In genomic region chr4:109858571-109859392, GRCm38 (mm10) we compare ENCODE assay signal across 18 mouse cellular contexts.
DNase-seq lines count a peak whose midpoint lies in the region; ATAC-seq and TF ChIP-seq lines count a peak whose summit lies in the region.
"Had no signal": no experiment of that assay in that cellular context is flagged by ENCODE, and none has a peak within 500 bp of the region (broad histone marks: within the 10 kb centered on the region; RNA-seq: fewer than 3 reads in every experiment).

No protein-coding gene starts in this region.

- no peak for TF ChIP-seq CTCF in brain, embryonic 14.5 days (IDR thresholded peaks at IDR 0.05; ENCODE audit: borderline replicate concordance, extremely low read depth, insufficient read depth, insufficient read length)

- no peak overlapping the region; a peak in 2 of 4 replicates for H3K27ac ChIP-seq in heart, embryonic 14.5 days (replicated peaks in 1 of 2; ENCODE audit: control insufficient read depth in 1 of 2, insufficient read depth in 1 of 2, low read depth in 2 of 2, low read length in 2 of 2)
- H3K27ac ChIP-seq in forebrain, embryonic 16.5 days (ENCODE audit: low read length): no peak overlapping the region
- H3K27ac ChIP-seq: hindbrain, embryonic 15.5 days; liver, embryonic 14.5 days had no signal

- DNase-seq in heart, postnatal 36 days: no peak
- peak; percentile 4 for DNase-seq in Muller cell, postnatal 12 days (ENCODE audit: inconsistent ontology term)
- peak; percentile 72 for DNase-seq in brain, embryonic 14.5 days (ENCODE audit: low read depth)
- no peak for DNase-seq in spleen, postnatal 14 days (ENCODE audit: low spot score in 2 of 2)
- DNase-seq in kidney, postnatal 10 days: no peak
- DNase-seq: adrenal gland, postnatal 10 days; cerebellum, adult 8-10 months; kidney, adult 18-20 months; kidney, postnatal 25 days; right cerebral cortex, postnatal 25 days; thymus, postnatal 36 days had no signal

- H3K36me3 ChIP-seq in heart, embryonic 14.5 days (ENCODE audit: control insufficient read depth, insufficient read depth, low read length): 0 out of 2 replicates have a peak, but pooled peaks cover 7% of the 10 kb centered on the region
- no peaks in the 10 kb centered on the region for H3K36me3 ChIP-seq in forebrain, embryonic 16.5 days (ENCODE audit: control insufficient read depth, insufficient read depth)
- H3K36me3 ChIP-seq: hindbrain, embryonic 15.5 days had no signal

- ATAC-seq in heart, embryonic 14.5 days (ENCODE audit: insufficient number of reproducible peaks, insufficient read depth, low FRiP score, low read depth): no peak
- ATAC-seq in forebrain, embryonic 16.5 days: peak; percentile 22; the same call in 1 of the 2 replicates
- ATAC-seq: CD4-positive, CD25-positive, alpha-beta regulatory T cell, adult 4 months; lung, postnatal 0 days had no signal

- no peak for TF ChIP-seq POLR2A in brain, embryonic 14.5 days (IDR thresholded peaks at IDR 0.05; ENCODE audit: borderline replicate concordance, extremely low read depth, insufficient read depth, insufficient read length, poor library complexity, severe bottlenecking)

- intact Hi-C loops in heart, postnatal 36 days (cut with DNase I): no loop called here

- WGBS in heart, embryonic 14.5 days: 45% methylated on average over 8 of the region's 8 CpGs
- 7% methylated on average over 8 of the region's 8 CpGs for WGBS in forebrain, embryonic 16.5 days

- H3K4me2 ChIP-seq in heart, embryonic 14.5 days (ENCODE audit: low read length): peak overlapping the region; percentile 5; the same call in 1 of the 2 replicates
- H3K4me2 ChIP-seq in forebrain, embryonic 16.5 days (ENCODE audit: low read length): no peak overlapping the region
- H3K4me2 ChIP-seq: hindbrain, embryonic 15.5 days had no signal

- no peaks in the 10 kb centered on the region for H3K27me3 ChIP-seq in heart, embryonic 14.5 days (ENCODE audit: control insufficient read depth, insufficient read depth, low read length)
- no peaks in the 10 kb centered on the region for H3K27me3 ChIP-seq in forebrain, embryonic 16.5 days (replicated peaks; ENCODE audit: control insufficient read depth, insufficient read depth, low read length)
- H3K27me3 ChIP-seq: hindbrain, embryonic 15.5 days; megakaryocyte, embryonic 14.5 days had no signal

- H3K4me3 ChIP-seq in heart, embryonic 14.5 days (ENCODE audit: control insufficient read depth in 1 of 2, insufficient read depth in 1 of 2, low read depth in 1 of 2, low read length in 2 of 2): no peak overlapping the region
- no peak overlapping the region for H3K4me3 ChIP-seq in forebrain, embryonic 16.5 days (replicated peaks; ENCODE audit: low read length)
- H3K4me3 ChIP-seq: hindbrain, embryonic 15.5 days; megakaryocyte, embryonic 14.5 days had no signal

- H3K9me3 ChIP-seq in heart, embryonic 14.5 days (ENCODE audit: control insufficient read depth, low read length): no peaks in the 10 kb centered on the region
- H3K9me3 ChIP-seq in forebrain, embryonic 16.5 days (ENCODE audit: control insufficient read depth, low read length): no peaks in the 10 kb centered on the region
- H3K9me3 ChIP-seq: hindbrain, embryonic 15.5 days; megakaryocyte, embryonic 14.5 days had no signal

- H3K9ac ChIP-seq in heart, embryonic 14.5 days (ENCODE audit: low read length): no peak overlapping the region; the same call in 1 of the 2 replicates
- H3K9ac ChIP-seq in forebrain, embryonic 16.5 days (replicated peaks; ENCODE audit: low read depth, low read length): no peak overlapping the region
- H3K9ac ChIP-seq: hindbrain, embryonic 15.5 days; liver, embryonic 14.5 days had no signal

- H3K4me1 ChIP-seq in heart, embryonic 14.5 days (ENCODE audit: control insufficient read depth in 2 of 2, insufficient read depth in 2 of 2, low read length in 2 of 2): peaks cover 0 to 29% of the 10 kb centered on the region in 2 experiments; a peak in 3 of 4 replicates
- H3K4me1 ChIP-seq in forebrain, embryonic 16.5 days (replicated peaks; ENCODE audit: control insufficient read depth, insufficient read depth, low read length): peaks cover 6% of the 10 kb centered on the region; the same call in 1 of the 2 replicates
- H3K4me1 ChIP-seq: hindbrain, embryonic 15.5 days had no signal

Comparison
In these comparisons a context has a peak if more than half of its experiments do, and no peak if none do; other contexts are left out.
1. DNase-seq: peak in Muller cell, postnatal 12 days (single experiment) and brain, embryonic 14.5 days (single experiment); none in heart, postnatal 36 days (0 of 2), spleen, postnatal 14 days (0 of 2) and kidney, postnatal 10 days (single experiment).